Mouse (Mus musculus) neural tube, embryonic 13.5 days (tissue): Measurements from ENCODE around the gene Rab40c. TPM values are rescaled to one million over a fixed set of nuclear protein-coding genes. Genes with fewer than 3 reads are reported as not detected.

Experiments used
- ATAC-seq: fragments of 200-750 bp; cut with Nextera tagmentation; 2 replicates; pipeline ENCODE4 v1.8.0; 2017; ENCODE audit warnings: low read depth, mild to moderate bottlenecking, moderate TSS enrichment, moderate library complexity
- H3K27ac ChIP-seq: fragments of 300-500 bp; sonication (generic); replicated peaks from 2 replicates; pipeline ENCODE4 v1.5.1; 2015; ENCODE audit warnings: moderate library complexity, mild to moderate bottlenecking, inconsistent platforms
- H3K27me3 ChIP-seq: fragments of 300-500 bp; sonication (generic); 2 replicates; pipeline ENCODE4 v1.6.1; 2015; ENCODE audit warnings: mild to moderate bottlenecking, inconsistent platforms
- H3K36me3 ChIP-seq: fragments of 300-500 bp; sonication (generic); 2 replicates; pipeline ENCODE4 v1.6.1; 2015; ENCODE audit warnings: mild to moderate bottlenecking, inconsistent platforms
- H3K4me1 ChIP-seq: fragments of 300-500 bp; sonication (generic); replicated peaks from 2 replicates; pipeline ENCODE4 v1.6.1; 2015; ENCODE audit warnings: inconsistent platforms
- H3K4me2 ChIP-seq: fragments of 300-500 bp; sonication (generic); 2 replicates; pipeline ENCODE4 v1.6.1; 2015; ENCODE audit warnings: inconsistent platforms, mild to moderate bottlenecking, moderate library complexity
- H3K4me3 ChIP-seq: fragments of 300-500 bp; sonication (generic); 2 replicates; pipeline ENCODE4 v1.5.1; 2015; ENCODE audit warnings: mild to moderate bottlenecking, inconsistent platforms
- H3K9ac ChIP-seq: fragments of 300-500 bp; sonication (generic); 2 replicates; pipeline ENCODE4 v1.6.1; 2015; ENCODE audit warnings: moderate library complexity, mild to moderate bottlenecking, inconsistent platforms
- H3K9me3 ChIP-seq: fragments of 300-500 bp; sonication (generic); 2 replicates; pipeline ENCODE4 v1.6.1; 2016; ENCODE audit warnings: inconsistent platforms
- WGBS: fragments of 180-500 bp; shearing (Covaris S2); methylation state at CpG from one replicate; pipeline ENCODE4 v1.1.7; 2015; 5-methylcytosine and 5-hydroxymethylcytosine counted together
- polyA plus RNA-seq: library from polyadenylated mRNA; unstranded; fragments of >200 nt; fragmentation: Nextera tagmentation; extraction: Ambion mirVana; gene quantifications from 2 replicates; pipeline ENCODE4 v1.2.1, GENCODE M21; 2015

Gene Rab40c
- polyA plus RNA-seq, 1 experiment from 2014 or later = 50.7 TPM

DNA sequence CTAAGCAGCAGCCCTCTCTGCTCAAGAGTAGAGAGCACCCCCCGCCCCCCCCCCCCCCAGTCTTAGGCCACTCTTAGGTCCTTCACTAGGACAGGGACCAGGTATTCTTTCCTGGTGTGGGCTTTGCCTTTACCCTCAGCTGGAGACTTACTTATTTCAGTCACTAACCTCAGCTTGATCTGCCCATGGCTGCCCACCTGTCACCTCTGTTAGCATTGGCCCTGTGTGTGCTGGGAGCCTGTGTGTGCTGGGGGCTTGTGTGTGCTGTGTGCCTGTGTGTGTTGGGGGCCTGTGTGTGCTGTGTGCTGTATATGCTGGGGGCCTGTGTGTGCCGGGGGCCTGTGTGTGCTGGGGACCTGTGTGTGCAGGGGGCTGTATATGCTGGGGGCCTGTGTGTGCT is 35.1 kb upstream of the Rab40c start:
- H3K9me3 ChIP-seq = no peaks in the 10 kb centered on the region
- H3K4me2 ChIP-seq = no peak overlapping the region
- H3K9ac ChIP-seq = no peak overlapping the region
- WGBS = 80% methylated on average over 1 of the region's 2 CpGs
- no peak for ATAC-seq
- peaks cover 46% of the 10 kb centered on the region for H3K27me3 ChIP-seq
- H3K4me3 ChIP-seq = no peak overlapping the region
- peaks cover 13% of the 10 kb centered on the region for H3K4me1 ChIP-seq
- H3K36me3 ChIP-seq = peaks cover 24% of the 10 kb centered on the region
- no peak overlapping the region for H3K27ac ChIP-seq

DNA sequence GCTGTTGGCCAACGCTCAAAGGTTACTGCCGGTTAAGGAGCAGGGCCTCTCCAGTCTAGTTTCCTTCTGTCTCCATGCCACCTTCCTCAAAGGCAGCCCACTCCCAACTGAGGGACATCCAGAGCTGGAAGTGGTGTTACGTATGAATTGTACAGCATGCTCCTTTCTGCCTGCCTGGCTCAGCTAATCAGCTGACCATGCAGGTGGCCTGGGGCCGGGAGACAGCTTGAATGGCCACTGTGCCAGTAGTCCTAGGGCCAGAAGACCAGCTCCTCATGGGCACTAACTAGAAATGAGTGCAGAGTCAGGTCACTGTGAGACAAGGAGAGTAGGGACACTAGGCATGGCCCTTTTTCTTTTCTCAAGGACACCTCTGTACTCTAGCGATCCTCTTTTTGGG is 33.6 kb upstream of the Rab40c start:
- Histone ChIP-seq H3K4me3 (no peak overlapping the region), H3K36me3 (peaks cover 9% of the 10 kb centered on the region), H3K27me3 (peaks cover 48% of the 10 kb centered on the region), H3K27ac (no peak overlapping the region), H3K4me2 (no peak overlapping the region), H3K4me1 (peaks cover 13% of the 10 kb centered on the region), H3K9ac (no peak overlapping the region), H3K9me3 (no peaks in the 10 kb centered on the region)
- no peak for ATAC-seq
- 79% methylated on average over 5 of the region's 5 CpGs for WGBS

DNA sequence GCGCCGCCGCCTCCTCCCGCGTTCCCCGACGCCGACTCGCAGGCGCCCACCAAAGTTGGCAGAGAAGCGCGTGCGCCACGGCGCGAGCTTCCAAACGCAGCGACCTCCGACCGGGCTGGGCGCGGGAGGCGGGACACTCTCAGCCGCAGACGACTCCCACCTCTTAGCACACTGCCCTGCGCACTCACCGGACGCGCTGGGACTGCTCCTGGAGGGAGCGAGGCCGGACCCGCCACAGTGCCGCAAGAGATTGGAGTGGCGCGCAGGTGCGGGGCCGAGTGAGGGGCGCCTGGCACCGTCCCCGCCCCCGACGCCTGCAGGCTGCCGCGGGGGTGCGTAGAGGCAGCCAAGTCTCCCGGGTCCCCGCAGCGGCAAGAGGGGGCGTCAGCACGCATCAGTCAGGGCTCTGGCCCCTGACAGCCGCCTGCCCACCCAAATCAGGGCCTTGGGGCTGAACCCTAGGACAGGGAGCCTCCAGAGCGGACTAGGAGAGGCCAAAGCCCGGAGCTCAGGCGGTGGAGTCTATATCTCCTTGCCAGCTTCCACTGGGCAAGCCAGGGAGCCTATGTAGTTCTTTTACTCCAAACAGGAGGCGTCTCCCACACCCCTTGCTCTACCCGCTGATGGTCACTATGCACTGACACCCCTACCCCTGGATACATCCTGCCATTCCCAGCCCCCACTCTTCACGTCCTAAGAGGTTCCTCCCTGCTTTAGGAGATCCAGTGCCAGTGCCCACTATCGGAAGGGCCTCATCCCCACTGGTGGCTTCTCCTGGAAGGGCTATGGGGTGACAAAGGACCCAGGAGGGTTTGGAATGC is 32.5 kb upstream of the Rab40c start, which contains the start of gene A930017K11Rik:
A930017K11Rik (minus strand) TSS at position 763 of the 821 bp plus-strand sequence.
- Histone ChIP-seq H3K4me1 (peaks cover 13% of the 10 kb centered on the region), H3K4me3 (peak within 1 kb of the TSS; percentile 31), H3K4me2 (peak within 1 kb of the TSS; percentile 52), H3K9me3 (no peaks in the 10 kb centered on the region), H3K36me3 (no peaks in the 10 kb centered on the region), H3K9ac (peak within 1 kb of the TSS; percentile 32; the same call in 1 of the 2 replicates), H3K27ac (no peak within 1 kb of the TSS), H3K27me3 (peaks cover 48% of the 10 kb centered on the region)
- no peak for ATAC-seq
- 1% methylated on average over 58 of the region's 58 CpGs for WGBS

DNA sequence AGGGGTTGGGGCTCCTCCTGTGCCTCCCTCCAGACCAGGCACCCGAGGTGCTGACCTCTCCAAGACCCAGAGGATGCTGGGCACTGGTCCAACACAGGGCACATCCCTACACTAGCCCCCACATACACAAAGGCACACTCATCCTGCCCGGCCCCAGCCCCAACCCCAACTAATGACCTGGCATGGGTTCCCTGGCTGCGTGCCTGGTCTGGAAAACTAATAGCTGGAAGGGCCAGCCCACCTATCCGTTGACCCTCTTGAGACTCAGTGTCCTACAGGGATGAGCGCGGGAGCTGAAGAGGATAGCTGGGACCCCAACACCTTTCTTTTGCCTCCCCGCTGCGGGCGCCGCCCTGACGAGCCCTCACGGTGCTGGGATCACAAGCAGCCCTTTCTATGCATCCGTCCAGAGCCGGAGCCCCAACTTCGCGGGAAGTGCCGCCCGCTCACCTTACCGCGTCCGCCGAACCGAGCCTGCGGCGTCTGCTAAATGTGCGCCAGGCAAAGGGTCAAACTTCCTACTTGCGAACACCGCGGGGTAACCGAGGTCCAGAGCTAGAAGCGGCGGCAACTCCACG is 31.8 kb upstream of the Rab40c start:
- under 1% methylated on average over 33 of the region's 33 CpGs for WGBS
- peaks cover 13% of the 10 kb centered on the region for H3K4me1 ChIP-seq
- no peak for ATAC-seq
- no peak overlapping the region for H3K27ac ChIP-seq
- no peak overlapping the region for H3K9ac ChIP-seq
- H3K36me3 ChIP-seq = no peaks in the 10 kb centered on the region
- no peaks in the 10 kb centered on the region for H3K9me3 ChIP-seq
- H3K4me2 ChIP-seq = peak overlapping the region; percentile 52
- peaks cover 48% of the 10 kb centered on the region for H3K27me3 ChIP-seq
- H3K4me3 ChIP-seq = peak overlapping the region; percentile 31

DNA sequence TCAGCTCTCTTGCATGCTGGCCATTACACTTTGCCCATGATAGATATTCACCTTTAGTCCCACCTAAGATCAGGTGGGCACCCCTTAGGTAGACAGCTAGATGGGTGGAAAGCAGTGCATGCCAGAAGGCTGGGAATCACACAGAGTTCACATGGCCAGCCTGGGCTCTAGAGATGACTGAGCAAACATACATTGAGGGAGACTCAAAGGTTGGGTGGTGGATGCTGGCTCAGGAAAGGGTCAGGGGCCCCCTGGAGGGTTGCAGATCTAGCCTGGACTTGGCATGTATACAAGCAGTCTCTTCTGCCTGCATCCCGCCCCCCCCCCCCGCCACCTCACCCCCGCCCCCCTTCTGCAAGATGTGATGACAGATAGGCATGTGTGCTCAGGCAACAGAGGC is 31.2 kb upstream of the Rab40c start:
- H3K36me3 ChIP-seq = no peaks in the 10 kb centered on the region
- H3K4me2 ChIP-seq = no peak overlapping the region
- H3K4me3 ChIP-seq = no peak overlapping the region
- H3K27me3 ChIP-seq = peaks cover 48% of the 10 kb centered on the region
- no peak overlapping the region for H3K27ac ChIP-seq
- peaks cover 13% of the 10 kb centered on the region for H3K4me1 ChIP-seq
- H3K9me3 ChIP-seq = no peaks in the 10 kb centered on the region
- H3K9ac ChIP-seq = no peak overlapping the region
- WGBS = 11% methylated on average over 3 of the region's 3 CpGs
- no peak for ATAC-seq

DNA sequence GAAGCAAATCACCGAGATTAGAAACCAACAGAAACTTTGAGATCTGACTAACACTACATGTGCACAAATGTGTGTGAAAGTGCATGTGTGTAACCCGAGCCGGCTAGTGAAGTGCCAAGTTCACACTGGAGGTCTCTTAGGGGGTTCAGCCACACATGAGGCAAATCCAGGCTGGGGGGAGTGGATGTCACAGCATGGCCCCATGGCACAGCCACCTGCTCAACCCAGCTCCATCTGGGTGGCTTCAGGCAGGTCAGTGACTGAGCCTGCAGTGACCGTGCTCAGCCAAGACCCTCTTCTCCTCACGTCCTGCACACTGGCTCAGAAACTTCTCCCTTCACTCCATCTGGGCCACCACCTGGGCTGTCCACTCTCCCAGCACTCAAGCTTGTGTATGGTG is 30.5 kb upstream of the Rab40c start:
- H3K9me3 ChIP-seq = no peaks in the 10 kb centered on the region

DNA sequence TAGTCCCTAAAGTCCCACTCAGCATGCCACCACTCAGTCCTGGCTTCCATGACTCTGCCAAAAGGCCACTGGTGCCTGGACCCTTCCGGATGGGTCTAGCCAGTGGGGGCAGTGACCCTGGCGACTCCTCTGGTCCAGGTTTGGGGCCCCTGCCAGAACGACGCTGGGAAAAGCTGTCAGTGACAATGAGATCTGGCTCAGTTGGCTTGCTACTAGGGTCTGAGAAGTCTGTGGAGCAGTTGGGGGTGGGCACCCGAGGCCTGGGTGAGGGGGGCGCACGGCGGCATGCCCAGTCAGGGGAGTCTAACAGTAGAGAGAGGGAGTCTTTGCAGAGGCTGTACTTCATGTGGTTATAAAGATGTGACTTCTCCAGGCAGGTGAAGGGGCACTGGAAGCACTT is 28.5 kb upstream of the Rab40c start:
- Histone ChIP-seq H3K27me3 (peaks cover 36% of the 10 kb centered on the region), H3K4me3 (no peak overlapping the region), H3K4me1 (peaks cover 13% of the 10 kb centered on the region), H3K9ac (no peak overlapping the region), H3K9me3 (no peaks in the 10 kb centered on the region), H3K4me2 (no peak overlapping the region), H3K36me3 (no peaks in the 10 kb centered on the region), H3K27ac (no peak overlapping the region)
- 82% methylated on average over 8 of the region's 8 CpGs for WGBS
- ATAC-seq = no peak

More for the DNA sequence above, 30.5 kb upstream of the Rab40c start:
- WGBS = 78% methylated on average over 5 of the region's 5 CpGs
- H3K4me2 ChIP-seq = no peak overlapping the region
- H3K4me1 ChIP-seq = peaks cover 13% of the 10 kb centered on the region
- no peak overlapping the region for H3K27ac ChIP-seq
- no peak overlapping the region for H3K4me3 ChIP-seq
- H3K9ac ChIP-seq = no peak overlapping the region
- H3K36me3 ChIP-seq = no peaks in the 10 kb centered on the region
- peaks cover 48% of the 10 kb centered on the region for H3K27me3 ChIP-seq
- ATAC-seq = no peak

DNA sequence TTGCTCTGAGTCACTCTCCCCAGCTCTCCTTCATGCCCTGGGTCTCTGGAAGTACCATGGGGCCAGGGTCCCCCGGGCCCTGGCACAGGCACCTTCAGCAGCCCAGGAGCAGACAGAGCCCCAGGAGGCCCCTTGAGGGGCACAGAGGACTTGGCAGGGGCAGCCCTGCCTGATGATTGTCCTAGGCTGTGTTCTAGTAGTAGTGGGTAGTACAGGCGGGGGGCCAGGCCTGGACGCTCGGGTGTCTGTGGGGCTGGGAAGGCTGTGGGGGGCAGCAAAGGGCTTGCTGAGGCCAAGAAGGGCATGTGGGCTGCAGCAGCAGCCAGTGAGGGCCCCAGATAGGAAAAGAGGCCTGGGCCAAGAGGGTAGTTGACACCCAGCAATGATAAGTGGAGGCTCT is 28.0 kb upstream of the Rab40c start:
- peaks cover 13% of the 10 kb centered on the region for H3K4me1 ChIP-seq
- no peak overlapping the region for H3K4me2 ChIP-seq
- 89% methylated on average over 4 of the region's 4 CpGs for WGBS
- no peaks in the 10 kb centered on the region for H3K36me3 ChIP-seq
- H3K4me3 ChIP-seq = no peak overlapping the region
- no peak for ATAC-seq
- H3K27me3 ChIP-seq = peaks cover 31% of the 10 kb centered on the region
- no peak overlapping the region for H3K27ac ChIP-seq
- H3K9ac ChIP-seq = no peak overlapping the region
- H3K9me3 ChIP-seq = no peaks in the 10 kb centered on the region

DNA sequence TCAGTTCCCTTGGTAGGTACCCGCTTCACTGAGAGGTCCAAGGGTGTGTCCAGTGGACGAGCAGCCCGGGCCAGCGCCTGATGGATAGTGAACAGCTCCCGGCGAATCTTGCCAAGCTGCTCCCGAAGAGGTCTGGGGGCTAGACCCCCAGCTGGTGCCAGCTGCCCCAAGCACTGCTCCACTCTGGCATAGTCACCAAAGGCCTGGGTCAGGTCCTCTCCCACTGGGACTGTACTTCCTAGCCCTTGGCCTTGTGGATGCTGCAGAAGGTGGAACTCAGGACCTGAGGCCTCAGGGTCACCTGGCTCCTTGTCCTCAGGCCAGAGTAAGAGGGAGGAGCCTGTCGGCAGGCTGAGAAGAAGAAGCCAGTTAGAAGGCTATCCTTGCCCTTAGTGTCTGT is 27.4 kb upstream of the Rab40c start:
- H3K9me3 ChIP-seq = no peaks in the 10 kb centered on the region
- 82% methylated on average over 8 of the region's 8 CpGs for WGBS
- H3K36me3 ChIP-seq = no peaks in the 10 kb centered on the region
- no peak overlapping the region for H3K27ac ChIP-seq
- no peak overlapping the region for H3K9ac ChIP-seq
- no peak overlapping the region for H3K4me2 ChIP-seq
- H3K4me1 ChIP-seq = peaks cover 16% of the 10 kb centered on the region
- peaks cover 24% of the 10 kb centered on the region for H3K27me3 ChIP-seq
- no peak overlapping the region for H3K4me3 ChIP-seq
- ATAC-seq = no peak

DNA sequence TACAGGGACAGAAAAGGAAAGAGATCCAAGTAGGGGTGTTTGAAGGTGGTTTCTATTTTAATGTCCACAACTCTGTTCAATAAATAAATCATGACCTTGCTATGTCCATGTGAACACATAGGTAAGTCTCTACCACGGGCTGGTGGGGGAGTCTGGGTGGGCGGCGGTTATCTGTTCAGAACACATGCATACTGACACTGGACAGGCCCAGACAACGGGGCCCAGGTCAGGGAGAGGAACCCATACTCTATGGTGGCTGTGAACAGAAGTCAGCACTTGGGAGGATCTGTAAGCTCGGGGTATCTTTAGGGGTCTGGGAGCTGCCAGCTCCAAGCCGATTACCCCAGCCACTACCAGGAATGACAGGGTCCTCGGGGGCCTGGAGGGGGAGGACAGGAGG is 26.8 kb upstream of the Rab40c start:
- Histone ChIP-seq H3K4me2 (no peak overlapping the region), H3K4me1 (peaks cover 12% of the 10 kb centered on the region), H3K9me3 (no peaks in the 10 kb centered on the region), H3K4me3 (no peak overlapping the region), H3K27me3 (peaks cover 19% of the 10 kb centered on the region), H3K36me3 (no peaks in the 10 kb centered on the region), H3K9ac (no peak overlapping the region), H3K27ac (no peak overlapping the region)
- no peak for ATAC-seq
- WGBS = 75% methylated on average over 7 of the region's 7 CpGs

DNA sequence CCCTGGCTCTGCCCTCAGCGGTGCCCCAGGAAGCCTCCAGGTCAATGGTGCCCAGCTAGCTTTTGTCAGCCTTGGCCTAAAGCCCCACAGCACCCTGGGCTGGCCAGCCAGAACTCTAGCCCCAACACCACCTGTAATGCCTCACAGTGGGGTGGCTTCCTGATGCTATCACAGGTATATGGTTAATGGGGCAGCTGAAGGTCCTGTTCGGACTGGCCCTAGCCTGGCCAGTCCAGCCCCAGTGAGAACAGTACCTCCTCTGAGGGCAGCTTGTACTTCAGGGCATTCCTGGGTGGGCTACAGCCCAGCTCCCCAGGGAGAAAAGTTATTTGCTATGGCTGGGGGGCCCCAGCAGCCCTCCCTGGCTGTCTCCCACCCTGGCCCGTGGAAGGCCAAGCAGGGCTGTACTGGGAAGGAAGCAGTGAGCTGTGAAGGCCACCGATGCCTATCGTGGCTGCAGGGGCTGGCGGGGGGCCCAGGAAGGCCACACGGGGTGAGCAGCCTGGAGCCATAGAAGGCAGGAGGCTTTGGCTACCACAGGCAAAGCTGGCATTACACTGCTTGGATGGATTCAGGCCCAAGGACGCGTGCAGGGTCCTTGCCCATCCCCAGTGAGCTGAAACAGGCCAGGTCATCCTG is 26.1 kb upstream of the Rab40c start:
- Histone ChIP-seq H3K27ac (no peak overlapping the region), H3K27me3 (peaks cover 12% of the 10 kb centered on the region), H3K4me1 (peaks cover 15% of the 10 kb centered on the region), H3K9ac (no peak overlapping the region), H3K9me3 (no peaks in the 10 kb centered on the region), H3K36me3 (no peaks in the 10 kb centered on the region), H3K4me3 (no peak overlapping the region), H3K4me2 (no peak overlapping the region)
- ATAC-seq = no peak
- WGBS = 65% methylated on average over 9 of the region's 9 CpGs

DNA sequence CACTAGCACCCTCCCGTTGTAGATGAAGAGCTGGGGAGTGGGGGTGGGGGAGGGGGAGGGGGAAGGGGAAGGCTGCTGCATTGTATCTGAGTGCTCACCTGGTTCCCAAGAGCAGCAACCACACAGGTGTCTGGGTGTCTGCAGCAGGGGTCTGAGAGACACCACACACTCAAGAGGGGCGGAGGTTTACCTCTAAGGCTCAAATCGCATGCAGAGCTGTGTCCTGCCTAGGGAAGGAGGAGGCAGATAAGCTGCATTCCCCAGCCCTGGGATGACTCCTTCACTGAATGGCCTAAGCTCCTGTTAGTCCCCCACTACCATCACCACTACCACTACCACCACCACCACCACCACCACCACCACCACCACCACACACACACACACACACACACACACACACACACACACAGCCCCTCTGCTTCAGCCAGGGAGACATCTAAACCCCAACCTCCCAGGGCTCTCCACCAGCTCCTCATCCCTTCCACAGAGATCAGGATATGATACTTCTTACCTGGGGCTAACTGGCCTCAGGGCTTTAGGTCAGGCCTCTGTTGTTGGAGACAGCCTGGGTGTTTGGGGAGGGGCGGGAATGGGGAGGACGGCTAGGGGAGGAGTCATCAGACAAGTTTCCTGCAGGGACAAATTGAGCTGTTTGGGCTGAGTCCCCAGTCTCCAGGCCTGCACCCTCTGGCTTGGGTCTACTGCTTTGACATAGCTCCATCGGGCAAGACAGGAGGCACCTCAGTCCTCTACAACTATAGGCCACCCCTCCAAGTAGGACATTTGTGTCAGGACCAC is 25.0 kb upstream of the Rab40c start, which contains the start of the genes Pigq and Nhlrc4:
Pigq (minus strand) TSS at position 571 of the 798 bp plus-strand sequence.
Nhlrc4 (minus strand) TSS at position 596 of the 798 bp plus-strand sequence.
- Histone ChIP-seq H3K27me3 (peaks cover under 1% of the 10 kb centered on the region), H3K4me3 (no peak within 1 kb of the TSS), H3K27ac (no peak within 1 kb of the TSS), H3K9ac (no peak within 1 kb of the TSS), H3K9me3 (no peaks in the 10 kb centered on the region), H3K36me3 (no peaks in the 10 kb centered on the region), H3K4me2 (no peak within 1 kb of the TSS), H3K4me1 (peaks cover 21% of the 10 kb centered on the region)
- ATAC-seq = no peak
- WGBS = 53% methylated on average over 6 of the region's 6 CpGs
